Mouse (Mus musculus): ENCODE measurements around the gene Jade1.

DNA sequence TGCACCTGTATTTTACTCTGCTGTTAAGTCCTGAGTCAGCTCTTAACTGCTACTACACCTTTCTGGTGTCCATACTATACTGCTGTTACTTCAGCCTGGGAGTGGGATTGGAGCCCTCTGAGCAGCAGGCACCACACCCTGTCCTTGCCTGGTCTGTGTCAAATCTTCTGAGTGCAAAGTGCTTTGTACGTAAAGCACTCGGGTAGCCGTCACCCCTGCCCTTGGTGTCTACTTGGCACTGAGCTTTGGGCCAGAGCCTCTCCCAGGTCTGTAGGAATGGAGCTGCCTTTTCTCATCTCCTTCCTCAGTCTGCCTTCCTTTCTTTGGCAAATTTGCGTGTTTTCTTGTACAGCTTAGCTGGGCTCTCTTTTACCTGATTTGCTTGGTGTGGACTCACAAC is 34.5 kb downstream of the Jade1 start:
- TF ChIP-seq CTCF (IDR thresholded peaks at IDR 0.05; ENCODE audit: borderline replicate concordance, control insufficient read depth, extremely low read depth, insufficient read depth, low read length, poor library complexity), result no peak
- TF ChIP-seq POLR2A (IDR thresholded peaks at IDR 0.05; ENCODE audit: control insufficient read depth, extremely low read depth, insufficient read depth, low read length, poor library complexity), result no peak
